Mouse (Mus musculus) embryo, embryonic 9.5 days (tissue): ENCODE results near the gene Arhgef39.
"Not testable (repeated sequence)": the region's sequence is repeated elsewhere in the genome, so short reads cannot be mapped to it uniquely, and the experiment has no call there.

ENCODE experiments used
- DNase-seq: peaks from one replicate; pipeline ENCODE4 v3.0.0-alpha.2; 2017; ENCODE audit errors: extremely low spot score

Gene Arhgef39

GRCm38 (mm10) chr4:43507938-43508665, 8.6 kb upstream of the Arhgef39 start:
- DNase-seq = no peak

- no peak for DNase-seq
Observed at GRCm38 (mm10) chr4:43506536-43507185, 7.2 kb upstream of the Arhgef39 start, which contains the start of gene Car9. Gene Car9, plus strand, starts transcription at chr4:43506966.

DNA sequence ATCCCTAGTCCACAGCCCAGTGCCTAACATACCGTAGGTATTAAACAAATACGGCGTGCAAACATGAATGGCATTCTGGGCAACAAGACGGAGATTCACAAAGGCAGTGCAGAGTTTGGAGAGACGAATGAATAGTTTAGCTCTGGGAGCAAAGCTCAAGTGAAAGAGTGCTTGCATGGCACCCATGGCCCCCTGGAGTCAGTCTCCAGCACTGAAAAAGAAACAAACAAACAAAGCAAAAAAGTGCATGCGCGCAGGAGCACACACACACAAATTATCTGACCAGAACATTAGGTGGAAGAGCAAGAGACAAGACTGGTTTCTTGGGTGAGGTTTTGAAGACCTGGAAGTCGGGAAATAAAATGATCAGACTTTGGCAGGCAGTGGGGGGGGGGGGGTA, 6.6 kb upstream of the Arhgef39 start:
- no peak for DNase-seq

- DNase-seq = no peak
Observed at GRCm38 (mm10) chr4:43504269-43504668, 4.8 kb upstream of the Arhgef39 start.

DNA sequence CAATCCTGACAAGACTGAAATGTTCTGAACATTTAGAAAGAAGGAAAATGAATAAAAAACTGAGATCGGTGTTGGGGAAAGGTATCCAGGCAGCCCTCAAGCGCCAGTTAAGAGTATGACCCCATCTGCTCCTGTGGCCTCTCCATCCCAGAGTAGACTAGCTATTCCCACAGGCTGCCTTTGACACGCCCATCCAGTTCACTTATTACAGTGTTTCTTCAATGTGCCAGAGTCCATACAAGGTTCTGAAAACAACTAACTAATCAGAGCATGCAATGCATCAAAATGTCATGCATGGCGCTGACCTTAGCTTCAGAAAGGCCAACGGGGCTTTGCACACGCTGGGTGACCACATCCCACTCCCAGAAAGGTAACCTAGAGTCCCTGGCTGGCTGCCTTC, 4.0 kb upstream of the Arhgef39 start:
- no peak for DNase-seq

DNA sequence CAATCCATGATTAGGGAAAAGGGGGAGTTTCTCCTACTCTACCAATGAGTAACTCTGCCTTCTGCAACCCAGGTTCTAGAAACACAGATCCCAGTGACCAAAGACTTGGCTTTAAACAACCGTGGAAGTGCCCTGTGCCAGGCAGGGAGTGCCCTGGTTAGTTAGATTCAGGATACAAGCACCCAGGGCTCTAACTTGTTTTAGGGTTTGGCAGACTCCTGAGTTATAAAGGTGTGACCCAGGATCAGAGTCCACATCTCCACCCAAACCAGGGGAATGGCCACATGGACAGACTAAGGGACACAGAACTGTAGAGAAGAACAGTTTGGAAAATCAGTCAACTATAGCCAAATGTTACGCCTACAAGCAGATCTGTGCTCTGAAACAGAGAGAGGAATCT, 3.5 kb upstream of the Arhgef39 start:
- DNase-seq = no peak

GRCm38 (mm10) chr4:43498983-43499382, 512 bp downstream of the Arhgef39 start:
- peak; percentile 64 for DNase-seq

DNA sequence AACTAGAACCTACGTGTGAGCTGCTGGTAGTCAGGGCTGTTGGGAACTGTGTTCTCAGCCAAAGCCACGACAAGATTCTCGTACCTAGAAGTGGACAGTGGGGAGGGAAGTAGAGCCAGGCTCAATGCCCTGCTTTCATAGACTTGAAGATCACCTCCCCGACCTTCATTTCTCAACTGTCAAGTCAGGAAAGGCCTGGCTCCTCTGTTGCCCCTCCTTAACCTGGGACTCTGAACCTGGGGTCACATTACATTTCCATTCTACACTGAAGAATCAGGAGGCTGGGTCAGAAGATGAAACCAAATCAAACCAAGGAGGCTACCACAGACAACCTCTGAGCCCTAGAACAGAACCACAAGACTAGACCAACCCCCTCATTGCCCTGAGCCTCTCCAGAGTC, 1.5 kb downstream of the Arhgef39 start:
- no peak for DNase-seq

- no peak for DNase-seq
Observed at GRCm38 (mm10) chr4:43497405-43497804, 2.1 kb downstream of the Arhgef39 start.

DNA sequence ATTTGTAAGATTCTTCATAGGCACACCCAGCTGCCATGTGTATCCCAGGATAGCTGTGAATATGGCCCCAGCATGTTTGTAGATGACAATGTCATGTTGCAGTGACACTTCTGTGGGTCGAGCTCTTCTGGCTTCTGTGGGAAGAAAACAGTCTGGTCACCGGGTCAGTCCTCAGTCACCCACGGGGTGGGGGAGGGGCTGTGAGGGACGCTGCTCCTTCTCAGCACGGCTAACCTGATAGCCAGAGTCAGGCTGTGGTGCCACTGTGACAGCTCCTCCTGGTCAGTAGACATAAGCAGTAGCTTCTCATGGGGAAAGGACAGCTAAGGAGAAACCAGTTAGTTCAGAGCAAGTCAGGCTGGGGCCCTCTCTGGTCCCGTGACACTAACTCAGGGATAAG, 2.9 kb downstream of the Arhgef39 start:
- DNase-seq = no peak

GRCm38 (mm10) chr4:43493846-43494240, 5.7 kb downstream of the Arhgef39 start:
- DNase-seq = no peak

- peak; percentile 98 for DNase-seq
Observed at GRCm38 (mm10) chr4:43493186-43493845, 6.2 kb downstream of the Arhgef39 start.

GRCm38 (mm10) chr4:43492821-43493185, 6.7 kb downstream of the Arhgef39 start, which contains the start of gene Ccdc107:
Gene Ccdc107, plus strand, starts transcription at chr4:43492900.
- DNase-seq = peak; percentile 93

DNA sequence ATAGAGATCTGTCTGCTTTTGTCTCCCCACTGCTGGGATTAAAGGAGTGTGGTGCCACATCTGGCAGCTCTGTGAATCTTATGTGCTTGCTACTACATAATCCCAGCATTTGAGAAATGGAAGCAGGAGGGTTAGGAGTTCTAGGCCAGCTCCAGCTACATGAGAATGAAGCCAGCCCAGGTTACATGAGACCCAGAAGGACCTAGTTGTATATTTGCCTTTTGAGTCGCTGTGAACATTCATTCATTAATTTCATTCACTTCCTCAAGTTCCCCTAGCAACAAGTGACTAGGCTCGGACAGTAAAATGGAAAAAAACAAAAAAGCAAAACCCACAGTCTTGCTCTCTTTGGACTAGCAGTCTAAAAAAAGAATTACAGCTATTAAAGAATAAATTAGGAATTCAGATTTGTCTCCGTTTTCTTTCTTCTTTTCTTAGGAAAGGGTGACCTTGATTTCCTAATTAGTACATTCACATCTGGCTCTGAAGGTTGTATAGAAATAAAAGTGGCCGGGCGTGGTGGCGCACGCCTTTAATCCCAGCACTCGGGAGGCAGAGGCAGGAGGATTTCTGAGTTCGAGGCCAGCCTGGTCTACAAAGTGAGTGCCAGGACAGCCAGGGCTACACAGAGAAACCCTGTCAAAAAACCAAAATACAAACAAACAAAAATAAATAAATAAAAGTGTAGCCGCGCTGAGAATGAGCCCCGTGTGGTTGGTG, 7.2 kb downstream of the Arhgef39 start:
- DNase-seq = peak; percentile 21

DNA sequence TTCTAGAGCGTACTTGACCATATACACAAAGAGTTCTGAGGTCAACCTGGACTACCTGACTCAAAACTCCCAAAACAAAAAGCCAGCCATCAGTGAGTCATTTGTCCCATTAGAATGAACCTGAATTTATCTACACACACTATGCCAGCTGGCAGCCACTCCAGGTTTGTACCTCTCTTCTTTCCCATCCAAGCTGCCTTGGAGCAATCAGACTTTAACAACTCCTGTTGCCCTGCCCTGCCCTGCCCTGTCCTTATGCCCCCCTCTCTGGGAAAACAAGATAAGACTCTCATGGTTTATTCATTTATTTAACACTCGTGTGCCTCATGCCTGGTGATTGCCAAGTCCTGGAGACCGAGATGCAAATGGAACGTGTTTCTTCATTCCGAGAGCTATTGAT, 8.7 kb downstream of the Arhgef39 start:
- no peak for DNase-seq

- no peak for DNase-seq
Observed at GRCm38 (mm10) chr4:43489611-43490010, 9.9 kb downstream of the Arhgef39 start.

DNA sequence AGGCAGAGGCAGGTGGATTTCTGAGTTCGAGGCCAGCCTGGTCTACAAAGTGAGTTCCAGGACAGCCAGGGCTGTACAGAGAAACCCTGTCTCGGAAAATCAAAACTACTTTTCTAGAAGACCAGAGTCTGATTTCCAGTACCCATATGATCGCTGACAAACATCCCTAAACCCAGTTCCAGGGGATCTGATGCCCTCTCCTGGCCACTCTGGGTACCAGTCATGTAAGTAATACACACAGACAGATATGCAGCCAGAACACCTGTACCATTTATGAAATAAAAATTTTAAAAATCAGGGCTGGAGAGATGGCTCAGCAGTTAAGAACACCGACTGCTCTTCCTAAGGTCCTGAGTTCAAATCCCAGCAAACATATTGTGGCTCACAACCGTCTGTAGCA, 13.8 kb downstream of the Arhgef39 start:
- not testable (repeated sequence) for DNase-seq

GRCm38 (mm10) chr4:43483535-43484091, 15.9 kb downstream of the Arhgef39 start, which contains the start of gene Sit1:
Gene Sit1, minus strand, starts transcription at chr4:43483734.
- no peak for DNase-seq

DNA sequence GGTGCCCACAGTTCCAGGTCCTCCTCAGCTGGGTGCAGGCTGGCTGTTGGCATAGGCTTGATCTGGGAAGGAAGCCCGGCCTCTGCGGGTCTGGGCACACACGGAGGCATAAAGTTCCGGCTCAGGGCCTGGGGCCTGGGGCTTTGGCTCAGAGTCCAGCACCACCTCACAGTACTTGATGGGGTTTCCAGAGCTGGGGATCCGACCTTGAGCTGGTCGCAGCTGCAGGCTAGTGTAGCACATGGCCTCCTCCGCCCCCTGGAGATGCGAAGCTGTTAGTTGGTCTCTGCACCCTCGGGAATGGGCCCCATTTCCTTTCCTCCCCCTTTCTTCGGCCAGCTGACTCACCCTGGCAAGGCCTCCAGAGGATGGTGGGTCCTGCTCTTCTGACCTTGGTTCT, 16.9 kb downstream of the Arhgef39 start:
- DNase-seq = no peak

GRCm38 (mm10) chr4:43481894-43482456, 17.5 kb downstream of the Arhgef39 start:
- no peak for DNase-seq

- no peak for DNase-seq
Observed at GRCm38 (mm10) chr4:43480985-43481384, 18.5 kb downstream of the Arhgef39 start.
